Mouse (Mus musculus) frontal cortex, adult (tissue): Measurements from ENCODE around the gene Smyd3.

Source experiments
- ATAC-seq: cut with Nextera tagmentation; 2 replicates; pipeline ENCODE4 v1.9.2; 2017; ENCODE audit warnings: mild to moderate bottlenecking, moderate library complexity, mixed read lengths; ENCODE audit not compliant: low TSS enrichment

The Smyd3 gene

DNA sequence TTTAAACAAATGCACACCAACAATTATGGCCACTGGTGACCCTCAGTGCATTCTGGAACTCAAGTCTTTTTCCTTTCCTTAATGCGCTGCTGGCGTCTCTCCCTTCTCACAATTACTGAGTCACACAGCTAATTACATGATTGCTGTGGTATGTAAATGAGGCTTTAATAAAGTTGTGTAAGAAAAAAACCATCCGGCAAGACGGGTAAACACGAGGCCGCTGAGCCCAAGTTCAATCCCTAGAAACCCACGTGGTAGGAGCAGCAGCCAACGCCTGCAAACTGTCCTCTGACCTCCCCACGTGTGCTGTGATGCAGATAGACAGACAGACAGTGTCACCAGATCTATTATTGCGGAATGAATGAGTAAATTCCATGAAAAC, 58.9 kb downstream of the Smyd3 start:
- no peak for ATAC-seq

DNA sequence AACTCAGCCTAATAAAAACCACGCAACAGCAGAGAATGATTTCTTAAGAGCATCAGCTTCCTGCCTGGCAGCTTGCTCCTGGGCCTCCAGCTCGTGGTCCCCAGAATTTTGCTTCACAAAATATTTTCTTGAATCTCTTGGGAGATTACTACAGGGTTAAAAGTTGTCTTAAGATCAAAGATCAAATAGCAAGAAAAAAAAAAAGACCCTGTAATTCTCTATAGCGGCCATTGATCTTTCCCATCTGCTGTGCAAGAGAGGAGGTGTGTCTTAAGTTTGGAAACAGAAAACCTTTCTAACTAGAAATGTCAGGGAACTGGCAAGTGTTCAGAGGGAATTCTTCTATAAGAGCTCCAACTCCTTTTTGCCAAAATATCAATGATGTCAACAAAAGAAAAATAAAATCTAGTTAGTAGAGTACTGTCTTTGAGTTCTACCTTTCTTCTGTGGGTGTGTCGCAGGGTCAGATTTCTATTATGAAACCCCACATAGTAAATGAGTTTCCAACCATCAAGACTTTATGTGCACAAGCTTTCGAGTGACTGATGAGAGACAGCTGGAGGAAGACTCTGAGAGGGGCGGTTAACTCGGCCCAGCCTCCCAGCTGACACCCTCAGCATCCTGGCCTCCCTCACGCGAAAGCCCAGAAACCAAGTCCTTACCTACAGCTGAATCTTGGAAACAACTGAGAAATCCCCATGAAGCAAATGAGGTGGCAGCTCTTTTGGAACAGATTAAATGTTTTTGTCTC, 59.4 kb downstream of the Smyd3 start:
- ATAC-seq: no peak

DNA sequence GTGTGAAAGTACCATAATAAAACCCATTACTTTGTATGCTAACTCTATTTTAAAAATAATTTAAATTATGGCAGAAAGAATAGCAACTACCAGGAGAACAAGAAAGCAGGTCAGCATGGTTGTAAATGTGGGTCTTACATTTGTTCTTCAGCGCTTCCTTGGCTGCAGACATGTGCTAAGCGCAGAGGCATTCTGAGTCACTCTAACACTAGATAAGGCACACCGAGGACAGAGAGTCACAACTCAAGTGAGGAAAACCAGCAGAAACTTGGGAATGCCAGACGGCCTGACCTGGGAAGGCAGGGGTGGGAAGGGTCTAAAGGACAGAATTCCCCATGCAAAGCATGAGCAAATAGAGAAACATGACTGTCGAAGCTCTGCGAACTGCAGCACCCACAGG, 63.2 kb downstream of the Smyd3 start:
- peak; percentile 77 for ATAC-seq

DNA sequence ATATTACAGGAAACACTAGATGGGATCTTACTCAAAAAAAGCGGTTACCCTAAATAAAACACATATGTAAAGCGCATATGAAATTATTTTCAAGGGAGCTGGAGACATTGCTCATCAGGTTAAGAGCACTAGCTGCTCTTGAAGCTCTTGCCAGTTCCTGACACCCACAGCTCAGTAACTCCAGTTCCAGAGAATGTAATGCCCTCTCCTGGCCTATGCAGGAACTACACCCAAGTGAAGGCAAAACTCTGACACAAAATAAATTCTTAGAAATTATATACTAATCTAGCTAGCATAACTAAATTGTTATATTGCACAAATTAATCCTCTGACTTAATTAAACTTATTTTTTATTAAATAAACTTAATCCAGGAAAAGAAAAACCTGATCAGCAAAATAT, 66.6 kb downstream of the Smyd3 start:
- no peak for ATAC-seq

DNA sequence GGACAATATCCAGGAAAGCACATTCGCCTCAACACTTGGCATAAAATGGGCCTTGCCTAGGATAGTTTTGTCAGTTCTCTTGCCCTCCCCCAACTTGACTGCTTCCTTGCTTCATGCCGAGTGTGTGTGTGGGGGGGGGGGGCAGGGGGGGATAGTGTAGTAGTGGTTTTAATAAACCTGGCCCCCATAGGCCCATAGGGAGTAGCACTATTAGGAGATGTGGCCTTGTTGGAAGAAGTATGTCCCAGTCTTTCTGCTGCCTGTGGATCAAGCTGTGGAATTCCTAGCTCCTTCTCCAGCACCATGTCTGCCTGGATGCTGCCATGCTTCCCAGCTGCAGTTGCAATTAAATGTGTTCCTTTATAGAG, 71.0 kb downstream of the Smyd3 start:
- ATAC-seq: no peak

DNA sequence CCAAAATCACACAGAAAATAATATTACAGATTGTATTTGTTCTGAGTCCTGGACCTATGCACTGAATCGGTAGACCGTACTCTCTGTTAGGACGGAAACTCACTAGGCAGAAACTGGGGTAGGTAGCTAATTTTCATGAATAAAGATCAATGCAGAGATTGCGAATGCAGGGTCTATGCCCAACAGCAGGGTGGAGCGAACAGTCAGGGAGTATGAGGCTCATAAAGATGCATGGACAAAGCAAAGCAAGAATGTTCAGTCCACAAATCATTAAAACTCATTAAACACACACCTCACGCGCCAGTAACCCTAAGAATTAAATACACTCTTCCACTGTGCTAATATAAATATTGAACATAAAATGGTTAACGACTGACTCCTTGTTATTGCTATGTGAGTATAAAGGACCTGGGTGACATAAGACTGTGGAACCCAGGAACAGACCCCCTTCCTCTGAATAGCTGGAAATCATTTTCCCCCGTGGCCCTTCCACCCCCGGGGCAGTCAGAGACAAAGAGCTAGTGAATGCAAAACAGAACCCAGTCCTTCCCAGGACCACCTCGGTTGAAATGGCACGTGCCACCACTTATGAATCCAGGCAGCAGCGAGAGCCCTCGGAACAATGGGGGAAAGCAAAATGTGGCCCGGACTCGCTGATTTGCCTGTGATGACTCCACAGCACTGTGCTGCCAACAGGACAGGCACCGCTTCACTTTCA, 71.6 kb downstream of the Smyd3 start:
- no peak for ATAC-seq

DNA sequence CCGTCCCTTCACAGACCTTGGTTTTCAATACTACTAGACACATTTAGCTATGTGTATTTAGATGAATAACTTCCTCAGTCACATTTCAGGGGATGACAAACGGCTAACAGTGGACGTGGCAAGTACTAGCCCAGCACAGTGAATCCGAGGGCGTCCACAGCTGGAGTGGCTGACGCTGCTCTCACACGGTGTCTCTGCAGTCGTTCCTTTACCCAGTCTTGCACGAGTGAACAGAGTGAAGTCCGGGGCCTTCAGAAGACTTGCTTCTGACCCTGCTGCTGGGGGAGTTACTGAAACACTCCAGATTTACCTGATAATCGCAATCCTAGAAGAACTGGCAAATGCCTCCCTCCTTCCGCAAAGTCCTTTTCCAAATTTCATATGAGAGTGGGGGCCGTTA, 74.0 kb downstream of the Smyd3 start:
- no peak for ATAC-seq

DNA sequence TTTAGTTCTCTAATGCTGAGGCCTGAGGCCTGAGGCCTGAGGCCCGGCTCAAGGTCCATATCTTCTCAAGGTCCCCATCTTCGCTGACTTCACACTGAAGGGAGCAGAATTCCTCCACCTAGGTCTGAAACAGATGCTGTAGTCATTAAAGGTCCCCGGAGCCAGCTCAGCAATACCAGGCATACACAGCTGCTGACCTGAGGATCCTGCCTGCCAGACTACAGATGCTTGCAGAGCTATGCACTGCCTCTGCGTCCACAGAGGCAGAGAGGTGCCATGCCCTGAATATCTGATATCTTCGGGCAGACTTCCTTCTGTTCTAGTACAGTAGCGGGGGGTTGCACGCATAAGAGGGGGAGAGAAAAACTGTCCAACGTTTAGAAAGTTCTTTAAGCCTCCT, 74.4 kb downstream of the Smyd3 start:
- ATAC-seq: no peak

DNA sequence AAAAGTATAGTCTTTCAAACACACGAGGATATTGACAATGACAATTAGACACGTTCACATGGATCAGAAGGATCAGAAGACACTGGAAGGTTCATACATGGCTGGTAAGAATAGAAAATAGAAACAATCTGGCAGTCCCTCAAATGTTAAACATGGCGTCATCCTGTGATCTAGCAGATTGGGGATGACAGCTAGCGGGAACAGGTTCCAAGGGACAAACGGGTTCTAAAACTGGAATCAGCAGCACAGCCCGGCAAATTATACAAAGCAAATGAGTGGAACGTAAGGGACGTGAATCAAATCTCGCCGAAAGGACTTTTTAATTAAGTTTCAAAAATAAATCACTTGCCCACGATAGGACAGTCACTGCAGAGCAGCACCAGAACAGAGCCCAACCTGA, 81.2 kb downstream of the Smyd3 start:
- peak; percentile 53 for ATAC-seq

DNA sequence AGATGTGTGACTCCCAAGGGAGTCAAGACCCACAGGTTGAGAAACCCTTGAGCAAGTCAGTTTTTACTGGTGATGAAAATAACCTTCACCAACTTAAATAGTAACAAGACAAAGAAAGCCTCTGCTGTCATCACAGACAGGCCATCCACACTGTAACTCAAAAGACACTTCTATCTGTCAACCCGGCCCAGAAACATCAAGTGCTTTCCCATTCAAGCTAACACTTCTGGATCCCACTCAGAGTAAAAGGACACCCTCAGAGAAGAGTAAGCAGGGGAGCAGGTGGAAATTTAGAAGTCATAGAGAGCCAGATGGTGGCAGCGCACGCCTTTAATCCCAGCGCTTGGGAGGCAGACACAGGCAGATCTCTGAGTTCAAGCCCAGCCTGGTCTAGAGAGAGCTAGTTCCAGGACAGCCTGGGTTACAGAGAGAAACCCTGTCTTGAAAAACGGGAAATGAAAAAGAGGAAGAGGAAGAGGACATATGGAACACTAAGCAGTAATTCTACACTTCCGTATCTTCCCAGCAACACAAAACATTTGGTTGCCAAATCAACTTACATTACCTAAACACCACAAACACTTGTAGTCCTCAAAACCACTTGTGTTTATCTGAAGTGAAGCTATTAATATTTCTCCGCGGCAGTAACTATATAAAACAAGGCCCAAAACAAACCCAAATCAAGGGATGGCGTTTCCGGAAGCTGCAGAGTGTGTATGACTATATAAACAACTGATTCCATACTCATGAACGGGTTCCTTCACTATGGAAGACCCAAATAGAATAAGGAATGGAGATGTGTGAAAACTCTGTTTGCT, 83.2 kb downstream of the Smyd3 start:
- ATAC-seq: no peak; the same call in 1 of the 2 replicates

DNA sequence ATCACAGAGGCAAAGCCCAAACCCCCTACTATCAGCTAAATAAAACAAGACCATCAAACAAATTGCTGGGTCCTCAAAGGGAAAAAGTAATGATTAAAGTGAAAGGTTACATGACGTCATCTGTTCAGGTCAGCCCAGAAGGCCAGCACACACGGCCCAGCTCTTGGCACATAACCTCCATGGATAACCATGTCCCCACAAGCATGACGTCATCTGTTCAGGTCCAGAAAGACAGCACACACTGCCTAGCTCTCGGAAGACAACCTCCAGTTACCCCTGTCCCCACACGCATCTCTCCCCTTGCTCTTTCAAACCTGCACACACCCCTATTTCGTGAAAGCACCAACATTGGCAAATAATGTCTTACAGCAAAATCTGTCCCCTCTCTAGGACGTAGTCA, 84.0 kb downstream of the Smyd3 start:
- no peak for ATAC-seq

DNA sequence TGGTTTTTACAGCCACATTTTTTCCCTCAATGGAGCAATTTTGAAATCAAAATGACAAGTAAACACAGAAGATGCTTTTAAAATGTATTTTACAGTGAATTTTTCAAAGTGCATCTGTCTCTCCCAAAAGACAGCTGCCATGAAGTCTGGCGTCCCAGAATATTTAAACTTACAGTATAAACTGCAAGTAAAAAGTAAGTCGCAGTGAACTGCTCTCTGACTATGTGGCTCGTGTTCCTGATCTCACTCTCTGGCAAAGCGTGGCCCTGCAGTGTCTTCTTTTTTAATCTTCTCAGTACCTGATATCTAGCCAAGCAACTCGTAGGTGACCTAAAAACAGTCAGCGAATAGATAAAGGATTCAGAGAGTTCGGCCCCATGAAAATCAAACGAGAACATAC, 84.5 kb downstream of the Smyd3 start:
- peak; percentile 52; the same call in 1 of the 2 replicates for ATAC-seq

DNA sequence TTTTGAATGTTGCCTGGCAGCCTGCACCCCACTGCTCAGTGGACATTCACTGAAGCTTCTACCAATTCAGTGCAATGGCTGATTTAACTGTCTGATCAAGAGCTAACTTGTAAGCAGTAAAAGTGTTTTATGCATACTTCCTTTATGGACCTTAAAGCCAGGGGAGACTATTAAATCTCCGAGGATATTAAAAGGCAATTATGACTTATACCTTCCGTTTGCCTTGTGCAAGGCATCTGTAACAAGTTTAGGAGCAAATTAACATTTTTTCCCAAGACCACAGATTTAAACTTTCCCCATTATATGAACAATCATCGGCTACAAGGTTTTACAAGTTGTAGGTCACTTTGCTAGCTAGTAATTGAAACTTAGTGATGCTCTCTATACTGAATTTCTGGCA, 87.8 kb downstream of the Smyd3 start:
- ATAC-seq: no peak

DNA sequence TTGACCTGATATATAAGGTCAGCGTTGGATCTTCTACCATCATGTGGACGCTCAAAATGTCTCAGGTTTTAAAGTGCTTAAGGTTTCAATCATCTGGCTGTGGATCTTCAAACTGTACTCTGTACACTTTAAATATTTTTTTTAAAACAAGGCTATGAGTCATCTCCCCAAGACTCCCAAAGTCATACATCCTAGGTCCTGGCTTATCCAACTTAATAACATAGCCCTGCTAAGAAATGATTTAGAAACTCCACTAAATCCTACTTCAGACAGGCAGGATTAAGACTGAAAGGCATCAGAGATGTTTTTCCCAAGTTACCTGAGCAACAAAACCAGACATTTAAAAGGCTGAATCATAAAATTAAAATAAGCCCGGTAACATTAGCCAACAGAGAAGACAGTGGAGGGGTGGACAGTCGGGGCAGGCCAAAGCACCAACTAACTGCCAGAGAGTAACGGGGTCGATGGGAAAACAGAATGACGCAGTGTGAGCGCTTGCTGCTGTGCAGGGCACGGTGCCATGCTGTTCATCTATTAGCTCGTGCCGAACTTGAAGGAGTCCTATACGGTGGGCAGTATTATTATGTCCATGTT, 92.9 kb downstream of the Smyd3 start:
- no peak for ATAC-seq

DNA sequence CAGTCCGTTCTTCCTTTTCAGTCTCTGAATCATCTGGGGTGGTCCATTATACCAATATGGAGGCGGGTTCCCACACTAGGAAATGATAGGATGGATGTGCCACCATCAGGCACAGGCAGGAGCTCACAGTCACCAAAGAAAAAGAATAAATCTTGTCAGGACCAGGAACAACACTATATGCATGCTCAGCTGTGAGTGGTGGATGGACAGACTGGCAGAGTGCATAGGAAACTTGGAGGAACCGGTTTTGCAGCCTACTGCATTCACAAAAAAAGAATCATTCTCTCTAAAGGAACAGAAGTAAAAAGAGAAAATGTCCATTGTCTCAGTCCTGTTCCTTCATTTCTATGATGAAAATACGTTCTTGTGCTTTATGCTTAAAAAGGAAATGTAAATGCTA, 98.8 kb downstream of the Smyd3 start:
- ATAC-seq: no peak

DNA sequence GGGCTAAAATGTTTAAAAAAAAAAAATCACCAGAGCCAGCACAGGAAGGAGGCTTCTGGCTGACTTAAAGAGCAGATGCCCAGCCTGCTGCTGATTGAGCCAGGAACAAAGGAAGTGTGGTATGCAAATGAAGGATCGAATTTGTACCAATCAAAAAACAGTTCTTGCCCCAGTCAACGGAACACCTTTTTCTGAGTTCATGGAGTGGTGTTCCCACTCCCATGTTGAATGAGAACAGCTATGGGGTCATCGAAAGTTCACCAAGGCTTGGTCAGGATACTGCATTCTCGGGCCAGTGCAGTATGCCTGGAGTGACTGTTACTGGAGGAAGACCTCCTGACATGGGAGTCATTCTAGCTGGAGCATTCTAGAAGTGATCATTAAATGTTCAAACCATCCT, 109.8 kb downstream of the Smyd3 start:
- no peak for ATAC-seq

DNA sequence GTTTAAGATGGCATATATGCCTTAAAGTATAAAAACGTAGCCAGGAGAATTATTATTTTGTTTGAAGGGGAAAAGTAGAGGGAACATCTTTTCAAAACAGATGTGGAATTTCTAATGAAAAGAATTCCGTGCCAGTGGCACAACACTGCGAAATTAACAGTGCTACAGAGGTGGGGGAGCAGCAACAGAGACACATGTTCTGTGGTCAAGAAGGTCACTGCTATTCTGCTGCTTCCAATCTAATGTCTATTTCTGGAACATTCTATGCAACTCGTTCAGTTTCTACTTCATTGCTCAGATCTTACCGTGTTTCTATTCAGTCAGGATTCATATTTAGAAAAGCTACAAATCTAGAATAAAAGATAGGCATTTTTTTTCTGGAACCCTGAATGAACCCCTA, 117.0 kb downstream of the Smyd3 start:
- no peak for ATAC-seq

DNA sequence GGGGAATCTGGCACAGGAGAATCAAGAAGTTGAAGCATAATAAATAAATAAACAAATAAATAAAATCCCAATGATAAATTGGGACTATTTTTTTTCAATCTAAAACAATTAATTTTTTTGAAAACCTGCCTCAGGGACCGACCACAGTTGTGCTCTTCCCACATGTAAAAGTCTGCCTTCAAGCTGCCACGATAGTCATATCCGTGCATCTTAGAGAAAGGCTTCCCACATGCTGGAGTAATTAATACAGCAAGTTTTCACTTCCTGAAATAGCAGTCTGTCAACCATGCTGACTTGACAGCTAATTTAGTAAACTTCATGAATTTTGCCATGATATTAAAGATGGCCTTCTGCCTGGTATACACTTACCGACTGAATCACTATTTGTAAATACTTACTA, 119.2 kb downstream of the Smyd3 start:
- no peak for ATAC-seq

DNA sequence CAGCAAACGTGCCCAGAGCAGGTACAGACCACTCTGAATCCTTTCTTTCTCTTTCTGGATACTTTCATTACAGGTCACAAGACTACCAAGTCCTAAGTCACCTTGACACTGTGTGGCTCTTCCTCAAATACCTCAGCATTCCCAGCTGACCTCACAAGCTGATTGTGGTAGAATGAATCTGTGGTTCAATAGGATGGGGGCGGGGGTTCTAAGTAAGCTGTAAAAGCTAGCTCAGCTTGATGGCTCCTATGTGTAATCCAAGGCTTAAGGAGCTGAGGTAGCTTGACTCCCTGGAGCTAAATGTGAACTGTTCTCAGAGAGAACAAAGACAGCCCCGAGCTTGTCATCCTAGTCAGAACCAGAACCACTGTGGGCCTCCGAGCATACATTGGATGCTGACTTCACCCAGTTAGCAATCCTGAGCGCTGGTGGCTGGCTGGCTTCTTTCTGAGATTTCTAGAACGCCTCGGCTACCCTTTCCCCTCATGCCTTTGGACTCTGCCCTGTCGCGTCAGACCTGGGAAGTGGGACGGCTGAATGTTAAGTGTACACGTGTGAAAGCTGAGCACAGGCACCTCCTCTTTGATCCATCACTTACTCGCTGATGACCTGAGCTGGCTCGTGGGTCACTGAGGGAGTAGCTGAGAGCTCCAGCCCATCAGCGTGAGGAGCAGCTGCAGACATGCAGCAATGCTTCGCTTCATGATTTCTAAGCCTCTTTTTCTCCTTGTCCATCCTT, 131.4 kb downstream of the Smyd3 start:
- no peak for ATAC-seq

DNA sequence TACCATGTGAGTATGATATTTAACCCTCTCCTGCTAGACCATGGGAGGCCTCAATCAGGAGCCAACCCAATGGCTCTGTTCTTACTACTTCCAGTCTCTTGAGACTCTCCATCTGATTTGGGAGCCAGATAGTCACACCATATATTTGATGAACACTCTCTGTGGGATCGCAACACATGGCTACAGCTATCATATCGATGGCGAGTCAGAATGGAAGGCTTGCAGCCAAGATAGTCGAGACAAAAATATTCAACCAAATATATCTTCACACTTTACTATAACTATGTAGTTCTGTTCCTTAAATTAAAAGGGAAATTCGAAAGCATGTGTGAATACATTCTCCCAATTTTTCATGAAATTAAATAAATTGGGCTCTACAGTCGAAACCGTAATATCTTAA, 132.2 kb downstream of the Smyd3 start:
- ATAC-seq: peak; percentile 81

DNA sequence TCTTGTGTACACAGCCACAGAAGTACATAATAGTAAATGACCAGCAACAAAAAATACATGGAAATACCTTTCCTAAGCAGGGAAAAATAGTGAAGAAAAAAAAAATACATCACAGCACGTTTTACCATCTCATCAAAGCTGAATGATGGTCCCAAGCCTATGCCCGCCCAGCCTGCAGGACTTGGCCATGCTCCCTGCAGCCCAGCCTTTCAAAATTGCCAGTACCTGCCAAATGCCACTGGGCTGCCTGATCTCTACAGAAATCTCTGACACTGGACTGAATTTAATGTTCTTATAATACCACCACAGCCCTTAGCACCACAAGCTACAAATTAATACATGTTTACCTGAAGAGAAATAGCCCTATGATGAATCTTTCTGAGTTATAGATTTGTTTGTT, 133.5 kb downstream of the Smyd3 start:
- ATAC-seq: no peak

DNA sequence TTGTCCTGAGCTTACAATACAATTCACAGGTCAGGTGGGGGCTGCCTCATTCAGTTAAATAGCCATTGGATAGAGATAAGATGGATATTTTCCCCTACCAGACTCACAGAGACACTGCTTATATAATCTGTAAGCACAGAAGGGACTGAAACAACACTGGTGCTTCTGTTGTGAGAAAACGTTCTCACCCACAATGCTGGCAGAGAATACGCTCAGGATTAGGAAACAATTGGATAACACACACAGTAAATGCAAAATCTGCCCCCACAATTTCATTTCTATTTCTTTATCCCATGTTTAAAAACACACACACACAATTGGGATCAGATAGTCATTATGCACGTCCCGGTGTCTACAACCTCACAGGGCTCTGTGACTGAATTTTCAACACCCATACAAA, 139.7 kb downstream of the Smyd3 start:
- ATAC-seq: peak; percentile 67; the same call in 1 of the 2 replicates
